Mouse (Mus musculus) cerebral cortex, adult 2 months (tissue): ENCODE results near the gene Anapc10.

Experiments
- WGBS: fragments of 180-500 bp; shearing (Covaris S2); methylation state at CpG from one replicate; pipeline ENCODE4 v1.1.7; 2018; 5-methylcytosine and 5-hydroxymethylcytosine counted together

Anapc10 gene

GRCm38 (mm10) chr8:79711064-79711961, at the start of gene Anapc10, which contains the start of gene Abce1:
Gene Anapc10, plus strand, starts transcription at chr8:79711820.
Gene Abce1, minus strand, starts transcription at chr8:79711740.
- WGBS: under 1% methylated on average over 73 of the region's 73 CpGs

- 82% methylated on average over 4 of the region's 4 CpGs for WGBS
These were observed 35.2 kb upstream of the Anapc10 start for GRCm38 (mm10) chr8:79676461-79676860.

- 40% methylated on average over 5 of the region's 5 CpGs for WGBS
These were observed 32.6 kb upstream of the Anapc10 start for GRCm38 (mm10) chr8:79679005-79679404.

GRCm38 (mm10) chr8:79680083-79680482, 31.5 kb upstream of the Anapc10 start:
- 42% methylated on average over 10 of the region's 10 CpGs for WGBS

- WGBS: 4% methylated on average over 34 of the region's 34 CpGs
These were observed 31.1 kb upstream of the Anapc10 start for GRCm38 (mm10) chr8:79680555-79680954.

- WGBS: 51% methylated on average over 2 of the region's 2 CpGs
These were observed 30.7 kb upstream of the Anapc10 start for GRCm38 (mm10) chr8:79680965-79681364.

GRCm38 (mm10) chr8:79685927-79686326, 25.7 kb upstream of the Anapc10 start:
- 76% methylated on average over 5 of the region's 5 CpGs for WGBS

GRCm38 (mm10) chr8:79692531-79692930, 19.1 kb upstream of the Anapc10 start:
- WGBS: 72% methylated on average over 2 of the region's 2 CpGs

GRCm38 (mm10) chr8:79706687-79707086, 4.9 kb upstream of the Anapc10 start:
- 97% methylated on average over 3 of the region's 3 CpGs for WGBS

- 47% methylated on average over 6 of the region's 6 CpGs for WGBS
These were observed 1.1 kb downstream of the Anapc10 start for GRCm38 (mm10) chr8:79712676-79713075.

GRCm38 (mm10) chr8:79724589-79724988, 13.0 kb downstream of the Anapc10 start:
- 74% methylated on average over 3 of the region's 3 CpGs for WGBS

- WGBS: 95% methylated on average over 1 of the region's 1 CpGs
These were observed 16.3 kb downstream of the Anapc10 start for GRCm38 (mm10) chr8:79727900-79728299.

GRCm38 (mm10) chr8:79734304-79734703, 22.7 kb downstream of the Anapc10 start:
- WGBS: 10% methylated on average over 2 of the region's 2 CpGs

GRCm38 (mm10) chr8:79748171-79748570, 36.6 kb downstream of the Anapc10 start:
- WGBS: 66% methylated on average over 2 of the region's 2 CpGs

GRCm38 (mm10) chr8:79748591-79748990, 37.0 kb downstream of the Anapc10 start:
- 65% methylated on average over 4 of the region's 4 CpGs for WGBS

- 30% methylated on average over 2 of the region's 2 CpGs for WGBS
These were observed 38.7 kb downstream of the Anapc10 start for GRCm38 (mm10) chr8:79750305-79750704.

GRCm38 (mm10) chr8:79794873-79795272, 83.3 kb downstream of the Anapc10 start:
- WGBS: 83% methylated on average over 2 of the region's 2 CpGs

GRCm38 (mm10) chr8:79796690-79797089, 85.1 kb downstream of the Anapc10 start:
- 76% methylated on average over 7 of the region's 7 CpGs for whole genome bisulfite sequencing

- WGBS: 78% methylated on average over 6 of the region's 6 CpGs
These were observed 92.9 kb downstream of the Anapc10 start for GRCm38 (mm10) chr8:79804499-79804898.

GRCm38 (mm10) chr8:79806971-79807370, 95.4 kb downstream of the Anapc10 start:
- 68% methylated on average over 6 of the region's 6 CpGs for WGBS

- 86% methylated on average over 5 of the region's 5 CpGs for WGBS
These were observed 114.9 kb downstream of the Anapc10 start for GRCm38 (mm10) chr8:79826534-79826933.
